Mouse (Mus musculus): ENCODE data around the gene Bcl2l15. TPM values are rescaled to one million over a fixed set of nuclear protein-coding genes. Genes with fewer than 3 reads are reported as not detected.

Bcl2l15 gene
- polyA plus RNA-seq, 1 experiment from 2014 or later = 5.2 TPM

DNA sequence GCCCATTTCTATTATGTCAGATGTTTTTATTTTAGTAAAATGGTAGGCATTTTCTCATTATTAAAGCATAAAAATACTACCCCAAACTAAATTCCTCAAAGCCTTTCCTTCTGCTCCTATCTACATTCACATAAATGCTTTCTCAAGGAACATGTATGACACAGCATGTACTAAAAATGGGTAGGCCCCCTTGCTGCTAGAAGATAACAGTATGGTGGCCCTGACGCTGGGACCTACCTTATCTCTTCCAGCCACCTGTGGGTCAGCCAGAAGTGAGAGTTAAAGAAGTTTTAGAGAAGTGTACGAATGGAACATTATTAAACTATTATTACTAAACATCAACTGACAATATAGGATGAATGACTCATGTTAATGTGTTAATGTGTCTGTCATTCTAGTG lies 32.9 kb upstream of the Bcl2l15 start:
- DNase-seq (ENCODE audit: low spot score) = no peak
- Histone ChIP-seq H3K4me1 (replicated peaks; ENCODE audit: control insufficient read depth, insufficient read depth) (peaks cover 7% of the 10 kb centered on the region; the same call in 1 of the 2 replicates), H3K9ac (ENCODE audit: low read length) (no peak overlapping the region), H3K4me3 (ENCODE audit: low read depth, low read length) (no peak overlapping the region), H3K27ac (replicated peaks) (no peak overlapping the region), H3K4me2 (replicated peaks; ENCODE audit: low read depth) (no peak overlapping the region), H3K9me3 (ENCODE audit: control insufficient read depth, low read length) (no peaks in the 10 kb centered on the region), H3K36me3 (ENCODE audit: control insufficient read depth, insufficient read depth, low read length) (no peaks in the 10 kb centered on the region), H3K27me3 (ENCODE audit: control insufficient read depth, insufficient read depth, low read length) (no peaks in the 10 kb centered on the region)
- no peak for ATAC-seq (ENCODE audit: low FRiP score, low TSS enrichment)
- no peak for TF ChIP-seq CTCF (IDR thresholded peaks at IDR 0.05; ENCODE audit: low read depth)
- no peak for TF ChIP-seq EP300 (optimal IDR thresholded peaks at IDR 0.05)
- 74% methylated on average over 2 of the region's 2 CpGs for WGBS

DNA sequence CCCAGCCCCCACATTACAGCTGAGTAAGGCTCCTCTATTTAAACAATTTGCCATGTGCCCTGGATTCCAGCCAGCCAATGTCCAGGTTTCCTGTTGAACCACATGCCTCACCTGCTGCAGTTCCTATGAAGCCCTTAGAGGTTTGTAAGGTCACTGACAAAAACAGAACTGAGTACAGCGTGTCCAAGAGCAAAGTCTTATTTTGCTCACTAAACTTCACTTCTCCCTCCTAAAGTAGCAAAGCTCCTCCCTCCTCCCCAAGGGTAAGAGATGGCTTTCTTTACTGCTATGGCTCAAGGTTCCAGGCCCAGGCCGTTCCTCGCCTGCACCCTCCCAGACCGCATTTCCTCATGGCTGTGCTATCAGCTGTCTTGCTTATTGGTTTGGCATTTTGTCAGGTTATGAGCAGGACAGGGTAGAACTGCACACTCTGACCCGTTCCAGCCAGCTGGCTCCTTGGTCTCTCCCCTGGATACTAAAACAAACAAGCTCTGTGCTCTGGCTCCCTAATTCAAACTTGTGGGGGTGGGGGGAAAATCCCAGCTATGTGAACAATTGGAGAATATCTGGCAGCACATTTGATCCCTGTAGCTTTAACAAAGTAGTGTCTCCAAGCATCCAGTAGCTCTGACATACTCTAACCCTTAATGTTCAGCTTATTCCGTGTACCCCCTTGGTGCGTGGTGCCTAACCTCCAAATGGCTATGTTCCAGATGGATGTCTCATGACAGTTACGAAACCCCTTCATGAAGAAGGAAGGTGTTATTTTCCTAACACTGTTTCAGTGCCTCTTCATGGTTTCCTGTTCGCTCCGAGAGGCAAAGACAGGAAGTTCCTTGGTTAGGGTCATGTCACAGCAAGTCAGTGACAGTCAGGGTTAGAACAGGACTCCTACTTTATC lies 30.5 kb upstream of the Bcl2l15 start:
- ATAC-seq (ENCODE audit: low FRiP score, low TSS enrichment) (peak; percentile 99), DNase-seq (ENCODE audit: low spot score) (peak; percentile 77)
- Histone ChIP-seq H3K9me3 (ENCODE audit: control insufficient read depth, low read length) (no peaks in the 10 kb centered on the region), H3K4me2 (replicated peaks; ENCODE audit: low read depth) (peak overlapping the region; percentile 27; the same call in 1 of the 2 replicates), H3K27ac (replicated peaks) (peak overlapping the region; percentile 86), H3K27me3 (ENCODE audit: control insufficient read depth, insufficient read depth, low read length) (no peaks in the 10 kb centered on the region), H3K36me3 (ENCODE audit: control insufficient read depth, insufficient read depth, low read length) (no peaks in the 10 kb centered on the region), H3K4me1 (replicated peaks; ENCODE audit: control insufficient read depth, insufficient read depth) (peaks cover 7% of the 10 kb centered on the region; the same call in 1 of the 2 replicates), H3K9ac (ENCODE audit: low read length) (0 out of 2 replicates have a peak overlapping the region, but pooled peaks have one; percentile 8), H3K4me3 (ENCODE audit: low read depth, low read length) (no peak overlapping the region)
- 29% methylated on average over 10 of the region's 10 CpGs for WGBS
- TF ChIP-seq EP300 (optimal IDR thresholded peaks at IDR 0.05) (peak; percentile 62), CTCF (IDR thresholded peaks at IDR 0.05; ENCODE audit: low read depth) (no peak)

DNA sequence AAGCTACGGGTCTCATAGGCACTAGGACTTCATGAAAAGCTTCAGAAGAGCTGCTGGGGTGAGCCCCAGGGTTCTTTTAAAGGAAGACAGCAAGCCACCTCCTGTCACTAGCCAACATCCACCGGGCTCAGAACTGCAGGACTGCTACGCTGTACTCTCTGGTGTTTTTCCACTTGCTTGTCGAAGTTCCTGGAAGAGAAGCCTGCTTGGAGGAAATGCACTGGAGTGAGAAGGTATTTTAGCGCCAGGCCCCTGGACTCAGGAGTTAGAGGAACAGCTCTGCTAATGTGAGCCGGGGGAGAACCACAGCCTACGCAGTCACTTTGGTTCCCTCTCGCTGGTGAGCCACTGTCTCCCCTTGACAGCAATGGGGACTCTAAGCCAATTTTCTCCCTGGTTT lies 29.5 kb upstream of the Bcl2l15 start:
- H3K9ac ChIP-seq (ENCODE audit: low read length) = no peak overlapping the region
- no peaks in the 10 kb centered on the region for H3K36me3 ChIP-seq (ENCODE audit: control insufficient read depth, insufficient read depth, low read length)
- ATAC-seq (ENCODE audit: low FRiP score, low TSS enrichment) = no peak
- WGBS = 81% methylated on average over 8 of the region's 8 CpGs
- no peaks in the 10 kb centered on the region for H3K9me3 ChIP-seq (ENCODE audit: control insufficient read depth, low read length)
- no peak for DNase-seq (ENCODE audit: low spot score)
- no peak overlapping the region for H3K4me3 ChIP-seq (ENCODE audit: low read depth, low read length)
- H3K4me2 ChIP-seq (replicated peaks; ENCODE audit: low read depth) = no peak overlapping the region
- peaks cover 7% of the 10 kb centered on the region; the same call in 1 of the 2 replicates for H3K4me1 ChIP-seq (replicated peaks; ENCODE audit: control insufficient read depth, insufficient read depth)
- H3K27me3 ChIP-seq (ENCODE audit: control insufficient read depth, insufficient read depth, low read length) = no peaks in the 10 kb centered on the region
- H3K27ac ChIP-seq (replicated peaks) = peak overlapping the region; percentile 61
- TF ChIP-seq EP300 (optimal IDR thresholded peaks at IDR 0.05) = no peak
- no peak for TF ChIP-seq CTCF (IDR thresholded peaks at IDR 0.05; ENCODE audit: low read depth)

DNA sequence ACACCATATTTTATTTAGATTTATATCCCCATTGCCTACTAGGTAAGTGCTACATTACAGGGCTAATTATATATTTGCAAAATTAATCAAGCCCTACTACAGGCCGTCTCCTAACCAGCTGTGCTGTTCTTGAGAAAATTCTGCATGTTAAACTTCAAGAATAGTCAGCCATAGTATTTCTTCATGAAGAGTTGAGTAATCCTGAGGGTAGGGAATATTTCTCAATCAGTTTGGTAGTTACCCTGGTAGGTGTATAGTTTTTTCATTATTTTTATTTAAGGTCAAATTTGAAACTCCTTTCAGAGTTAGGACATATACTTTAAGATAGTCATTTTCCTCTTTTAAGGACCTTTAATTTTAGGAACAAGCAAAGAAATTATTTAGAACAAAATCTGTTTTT lies 26.7 kb upstream of the Bcl2l15 start:
- DNase-seq (ENCODE audit: low spot score) (no peak), ATAC-seq (ENCODE audit: low FRiP score, low TSS enrichment) (no peak)
- H3K36me3 ChIP-seq (ENCODE audit: control insufficient read depth, insufficient read depth, low read length) = no peaks in the 10 kb centered on the region
- H3K4me2 ChIP-seq (replicated peaks; ENCODE audit: low read depth) = no peak overlapping the region
- no peaks in the 10 kb centered on the region for H3K27me3 ChIP-seq (ENCODE audit: control insufficient read depth, insufficient read depth, low read length)
- peaks cover 7% of the 10 kb centered on the region; the same call in 1 of the 2 replicates for H3K4me1 ChIP-seq (replicated peaks; ENCODE audit: control insufficient read depth, insufficient read depth)
- TF ChIP-seq CTCF (IDR thresholded peaks at IDR 0.05; ENCODE audit: low read depth) = no peak
- TF ChIP-seq EP300 (optimal IDR thresholded peaks at IDR 0.05) = no peak
- H3K9ac ChIP-seq (ENCODE audit: low read length) = no peak overlapping the region
- H3K4me3 ChIP-seq (ENCODE audit: low read depth, low read length) = no peak overlapping the region
- H3K9me3 ChIP-seq (ENCODE audit: control insufficient read depth, low read length) = no peaks in the 10 kb centered on the region
- 83% methylated on average over 1 of the region's 1 CpGs for WGBS
- no peak overlapping the region for H3K27ac ChIP-seq (replicated peaks)

DNA sequence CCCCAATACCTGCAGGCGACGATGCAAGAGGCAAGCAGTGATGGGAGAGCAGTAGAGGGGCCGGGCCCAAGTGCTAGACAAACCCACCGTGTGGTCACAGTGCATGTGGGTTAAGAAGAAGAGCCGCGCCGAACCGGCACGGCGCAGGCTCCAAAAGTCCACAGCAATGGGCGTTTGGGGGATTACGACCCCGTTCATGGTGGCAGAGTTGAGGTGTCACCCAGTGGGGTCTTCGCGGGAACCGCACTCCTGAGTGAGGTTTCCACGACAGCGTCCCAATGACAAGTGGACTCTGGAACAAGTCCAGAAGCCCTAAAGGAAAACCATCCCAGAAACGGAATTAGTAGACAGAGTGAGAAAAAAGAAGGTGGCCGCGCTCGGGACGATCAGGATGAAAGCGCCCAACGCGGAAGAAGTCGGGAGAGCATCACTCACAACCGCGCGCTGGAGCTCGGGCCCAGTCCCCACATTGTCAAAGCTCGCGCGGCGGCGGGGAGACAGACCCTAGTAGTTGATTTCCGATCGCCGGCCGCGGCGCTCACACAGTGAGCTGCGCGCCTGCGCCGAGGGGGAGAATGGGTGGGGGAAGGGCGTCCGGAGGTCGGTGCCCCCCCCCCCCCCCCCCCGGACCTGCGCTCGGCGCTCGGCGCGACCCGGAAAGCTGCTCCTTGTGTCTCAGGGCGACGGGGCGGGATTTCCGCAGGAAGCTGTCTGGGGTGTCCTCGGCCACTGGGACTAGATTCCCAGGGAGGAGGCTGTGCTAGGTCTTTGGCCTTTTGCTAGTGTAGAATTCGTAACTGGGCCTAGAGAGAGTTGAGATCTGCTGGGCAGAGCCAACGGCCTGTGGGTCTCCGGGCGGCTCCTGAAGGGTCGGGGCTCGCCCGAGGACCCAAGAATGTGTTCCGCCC lies 23.3 kb upstream of the Bcl2l15 start, which contains the start of the genes Dclre1b, Ap4b1 and Gm43064:
TSS of gene Dclre1b (minus strand) at position 554 of the 908 bp plus-strand sequence.
TSS of gene Ap4b1 (plus strand) at position 630 of the 908 bp plus-strand sequence.
TSS of gene Gm43064 (plus strand) at position 683 of the 908 bp plus-strand sequence.
- ATAC-seq (ENCODE audit: low FRiP score, low TSS enrichment) = peak; percentile 96

More for the DNA sequence above, 23.3 kb upstream of the Bcl2l15 start, which contains the start of the genes Dclre1b, Ap4b1 and Gm43064:
- Histone ChIP-seq H3K36me3 (ENCODE audit: control insufficient read depth, insufficient read depth, low read length) (no peaks in the 10 kb centered on the region), H3K9ac (ENCODE audit: low read length) (peak within 1 kb of the TSS; percentile 90), H3K27ac (replicated peaks) (peak within 1 kb of the TSS; percentile 96), H3K4me3 (ENCODE audit: low read depth, low read length) (peak within 1 kb of the TSS; percentile 76), H3K4me2 (replicated peaks; ENCODE audit: low read depth) (peak within 1 kb of the TSS; percentile 83), H3K27me3 (ENCODE audit: control insufficient read depth, insufficient read depth, low read length) (no peaks in the 10 kb centered on the region), H3K4me1 (replicated peaks; ENCODE audit: control insufficient read depth, insufficient read depth) (no peaks in the 10 kb centered on the region), H3K9me3 (ENCODE audit: control insufficient read depth, low read length) (no peaks in the 10 kb centered on the region)
- peak; percentile 95 for DNase-seq (ENCODE audit: low spot score)
- no peak for TF ChIP-seq CTCF (IDR thresholded peaks at IDR 0.05; ENCODE audit: low read depth)
- TF ChIP-seq EP300 (optimal IDR thresholded peaks at IDR 0.05) = peak; percentile 91
- under 1% methylated on average over 61 of the region's 70 CpGs for WGBS

All from stomach, postnatal 0 days (tissue).